Mouse (Mus musculus): ENCODE measurements at regions not wholly inside any gene's neighbourhood (a gene's known extent, or its start where the extent isn't known, plus 50 kb on each side); places are given as distances from the start of the nearest gene placed in this dataset.
A peak's percentile ranks its signal among the peaks of the same experiment; 100 is the strongest.

- Histone ChIP-seq H3K9ac (replicated peaks; ENCODE audit: low read depth, low read length) (peak overlapping the region; percentile 22; the same call in 1 of the 2 replicates), H3K36me3 (ENCODE audit: control insufficient read depth, insufficient read depth, low read length) (no peaks in the 10 kb centered on the region), H3K9me3 (ENCODE audit: control insufficient read depth, low read depth, low read length) (no peaks in the 10 kb centered on the region), H3K4me2 (replicated peaks; ENCODE audit: low read depth, low read length) (peak overlapping the region; percentile 20), H3K27ac (ENCODE audit: low read length) (peak overlapping the region; percentile 78), H3K4me3 (ENCODE audit: low read depth, low read length) (no peak overlapping the region), H3K27me3 (ENCODE audit: control insufficient read depth, insufficient read depth, low read length) (no peaks in the 10 kb centered on the region), H3K4me1 (ENCODE audit: control insufficient read depth, insufficient read depth, low read length) (peaks cover 20% of the 10 kb centered on the region)
- peak; percentile 75 for ATAC-seq (ENCODE audit: insufficient number of reproducible peaks, insufficient read depth, low FRiP score, low read depth)
- WGBS = 3% methylated on average over 8 of the region's 8 CpGs
Observed at GRCm38 (mm10) chr14:25108701-25109290, 350.2 kb upstream of the Zmiz1 start.

- H3K27ac ChIP-seq (ENCODE audit: low read length) = no peak overlapping the region
- no peak for ATAC-seq (ENCODE audit: insufficient number of reproducible peaks, insufficient read depth, low FRiP score, low read depth)
Observed at GRCm38 (mm10) chr14:25109691-25110090, 349.3 kb upstream of the Zmiz1 start.

GRCm38 (mm10) chr14:25112832-25113231 lies 346.2 kb upstream of the Zmiz1 start:
- no peak for ATAC-seq (ENCODE audit: insufficient number of reproducible peaks, insufficient read depth, low FRiP score, low read depth)
- H3K4me3 ChIP-seq (ENCODE audit: low read depth, low read length) = no peak overlapping the region
- no peaks in the 10 kb centered on the region for H3K36me3 ChIP-seq (ENCODE audit: control insufficient read depth, insufficient read depth, low read length)
- no peak overlapping the region for H3K27ac ChIP-seq (ENCODE audit: low read length)
- peaks cover 12% of the 10 kb centered on the region for H3K4me1 ChIP-seq (ENCODE audit: control insufficient read depth, insufficient read depth, low read length)
- no peaks in the 10 kb centered on the region for H3K27me3 ChIP-seq (ENCODE audit: control insufficient read depth, insufficient read depth, low read length)
- H3K9me3 ChIP-seq (ENCODE audit: control insufficient read depth, low read depth, low read length) = no peaks in the 10 kb centered on the region
- WGBS = 77% methylated on average over 10 of the region's 10 CpGs
- H3K4me2 ChIP-seq (replicated peaks; ENCODE audit: low read depth, low read length) = no peak overlapping the region
- H3K9ac ChIP-seq (replicated peaks; ENCODE audit: low read depth, low read length) = no peak overlapping the region

More at GRCm38 (mm10) chr14:25109691-25110090, 349.3 kb upstream of the Zmiz1 start:
- Histone ChIP-seq H3K4me1 (ENCODE audit: control insufficient read depth, insufficient read depth, low read length) (peaks cover 20% of the 10 kb centered on the region), H3K9me3 (ENCODE audit: control insufficient read depth, low read depth, low read length) (no peaks in the 10 kb centered on the region), H3K4me2 (replicated peaks; ENCODE audit: low read depth, low read length) (no peak overlapping the region), H3K4me3 (ENCODE audit: low read depth, low read length) (no peak overlapping the region), H3K27me3 (ENCODE audit: control insufficient read depth, insufficient read depth, low read length) (no peaks in the 10 kb centered on the region), H3K36me3 (ENCODE audit: control insufficient read depth, insufficient read depth, low read length) (no peaks in the 10 kb centered on the region), H3K9ac (replicated peaks; ENCODE audit: low read depth, low read length) (no peak overlapping the region)
- 44% methylated on average over 1 of the region's 1 CpGs for WGBS

GRCm38 (mm10) chr14:25113326-25113725 lies 345.7 kb upstream of the Zmiz1 start:
- no peak overlapping the region for H3K4me3 ChIP-seq (ENCODE audit: low read depth, low read length)
- H3K9ac ChIP-seq (replicated peaks; ENCODE audit: low read depth, low read length) = no peak overlapping the region
- H3K27me3 ChIP-seq (ENCODE audit: control insufficient read depth, insufficient read depth, low read length) = no peaks in the 10 kb centered on the region
- H3K4me1 ChIP-seq (ENCODE audit: control insufficient read depth, insufficient read depth, low read length) = peaks cover 7% of the 10 kb centered on the region
- H3K9me3 ChIP-seq (ENCODE audit: control insufficient read depth, low read depth, low read length) = no peaks in the 10 kb centered on the region
- no peak overlapping the region for H3K27ac ChIP-seq (ENCODE audit: low read length)
- no peak for ATAC-seq (ENCODE audit: insufficient number of reproducible peaks, insufficient read depth, low FRiP score, low read depth)
- H3K36me3 ChIP-seq (ENCODE audit: control insufficient read depth, insufficient read depth, low read length) = no peaks in the 10 kb centered on the region
- WGBS = 79% methylated on average over 2 of the region's 2 CpGs
- no peak overlapping the region for H3K4me2 ChIP-seq (replicated peaks; ENCODE audit: low read depth, low read length)

- Histone ChIP-seq H3K4me3 (ENCODE audit: low read depth, low read length) (no peak overlapping the region), H3K9me3 (ENCODE audit: control insufficient read depth, low read depth, low read length) (no peaks in the 10 kb centered on the region), H3K4me2 (replicated peaks; ENCODE audit: low read depth, low read length) (no peak overlapping the region), H3K27me3 (ENCODE audit: control insufficient read depth, insufficient read depth, low read length) (no peaks in the 10 kb centered on the region), H3K4me1 (ENCODE audit: control insufficient read depth, insufficient read depth, low read length) (no peaks in the 10 kb centered on the region), H3K9ac (replicated peaks; ENCODE audit: low read depth, low read length) (no peak overlapping the region), H3K36me3 (ENCODE audit: control insufficient read depth, insufficient read depth, low read length) (no peaks in the 10 kb centered on the region), H3K27ac (ENCODE audit: low read length) (no peak overlapping the region)
- 46% methylated on average over 4 of the region's 4 CpGs for WGBS
- 0 out of 2 replicates have a peak, but pooled peaks have one; percentile 14 for ATAC-seq (ENCODE audit: insufficient number of reproducible peaks, insufficient read depth, low FRiP score, low read depth)
Observed at GRCm38 (mm10) chr14:25116424-25116823, 342.6 kb upstream of the Zmiz1 start.

GRCm38 (mm10) chr14:25119999-25120398 lies 339.0 kb upstream of the Zmiz1 start:
- no peak overlapping the region for H3K27ac ChIP-seq (ENCODE audit: low read length)
- no peaks in the 10 kb centered on the region for H3K36me3 ChIP-seq (ENCODE audit: control insufficient read depth, insufficient read depth, low read length)
- H3K27me3 ChIP-seq (ENCODE audit: control insufficient read depth, insufficient read depth, low read length) = no peaks in the 10 kb centered on the region
- no peaks in the 10 kb centered on the region for H3K9me3 ChIP-seq (ENCODE audit: control insufficient read depth, low read depth, low read length)
- H3K4me3 ChIP-seq (ENCODE audit: low read depth, low read length) = no peak overlapping the region
- ATAC-seq (ENCODE audit: insufficient number of reproducible peaks, insufficient read depth, low FRiP score, low read depth) = no peak
- H3K4me1 ChIP-seq (ENCODE audit: control insufficient read depth, insufficient read depth, low read length) = peaks cover 13% of the 10 kb centered on the region; the same call in 1 of the 2 replicates
- no peak overlapping the region for H3K9ac ChIP-seq (replicated peaks; ENCODE audit: low read depth, low read length)
- H3K4me2 ChIP-seq (replicated peaks; ENCODE audit: low read depth, low read length) = no peak overlapping the region
- 70% methylated on average over 4 of the region's 4 CpGs for WGBS

GRCm38 (mm10) chr14:25120506-25120905 lies 338.5 kb upstream of the Zmiz1 start:
- no peak for ATAC-seq (ENCODE audit: insufficient number of reproducible peaks, insufficient read depth, low FRiP score, low read depth)
- H3K4me2 ChIP-seq (replicated peaks; ENCODE audit: low read depth, low read length) = no peak overlapping the region
- peaks cover 13% of the 10 kb centered on the region; the same call in 1 of the 2 replicates for H3K4me1 ChIP-seq (ENCODE audit: control insufficient read depth, insufficient read depth, low read length)
- WGBS = 45% methylated on average over 8 of the region's 8 CpGs
- no peak overlapping the region for H3K4me3 ChIP-seq (ENCODE audit: low read depth, low read length)
- H3K27ac ChIP-seq (ENCODE audit: low read length) = no peak overlapping the region
- H3K9me3 ChIP-seq (ENCODE audit: control insufficient read depth, low read depth, low read length) = no peaks in the 10 kb centered on the region
- no peaks in the 10 kb centered on the region for H3K27me3 ChIP-seq (ENCODE audit: control insufficient read depth, insufficient read depth, low read length)
- no peak overlapping the region for H3K9ac ChIP-seq (replicated peaks; ENCODE audit: low read depth, low read length)
- no peaks in the 10 kb centered on the region for H3K36me3 ChIP-seq (ENCODE audit: control insufficient read depth, insufficient read depth, low read length)

GRCm38 (mm10) chr14:25122971-25123535 lies 335.9 kb upstream of the Zmiz1 start:
- whole genome bisulfite sequencing = 61% methylated on average over 13 of the region's 13 CpGs
- no peaks in the 10 kb centered on the region for H3K27me3 ChIP-seq (ENCODE audit: control insufficient read depth, insufficient read depth, low read length)

More at GRCm38 (mm10) chr14:25122971-25123535, 335.9 kb upstream of the Zmiz1 start:
- Histone ChIP-seq H3K4me3 (ENCODE audit: low read depth, low read length) (no peak overlapping the region), H3K9ac (replicated peaks; ENCODE audit: low read depth, low read length) (no peak overlapping the region), H3K27ac (ENCODE audit: low read length) (no peak overlapping the region), H3K9me3 (ENCODE audit: control insufficient read depth, low read depth, low read length) (no peaks in the 10 kb centered on the region), H3K36me3 (ENCODE audit: control insufficient read depth, insufficient read depth, low read length) (no peaks in the 10 kb centered on the region), H3K4me2 (replicated peaks; ENCODE audit: low read depth, low read length) (no peak overlapping the region), H3K4me1 (ENCODE audit: control insufficient read depth, insufficient read depth, low read length) (peaks cover 13% of the 10 kb centered on the region; the same call in 1 of the 2 replicates)
- ATAC-seq (ENCODE audit: insufficient number of reproducible peaks, insufficient read depth, low FRiP score, low read depth) = no peak; the same call in 1 of the 2 replicates
